Mouse (Mus musculus) urinary bladder, postnatal 4 days (tissue): ENCODE measurements around the gene Tekt2.

Experiments used
- DNase-seq, 2 experiments: peaks; one replicate each; pipeline ENCODE4 v3.0.0; 2021 to 2022; ENCODE audit warnings: low spot score in 2 of 2

The Tekt2 gene

DNA sequence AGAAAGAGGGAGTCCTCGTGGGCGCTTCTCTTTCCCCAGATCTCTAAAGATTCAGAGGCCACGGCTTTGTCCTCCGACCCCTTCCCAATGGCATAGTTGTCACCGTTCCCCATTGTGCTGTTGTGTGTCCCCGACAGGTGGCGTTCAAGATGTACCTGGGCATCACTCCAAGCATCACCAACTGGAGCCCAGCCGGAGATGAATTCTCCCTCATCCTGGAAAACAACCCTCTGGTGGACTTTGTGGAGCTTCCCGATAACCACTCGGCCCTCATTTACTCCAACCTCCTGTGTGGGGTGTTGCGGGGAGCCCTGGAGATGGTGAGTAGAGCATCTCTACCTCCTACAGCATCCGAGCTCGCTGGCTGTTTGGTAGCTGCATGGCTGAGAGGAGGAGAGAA is 51.7 kb downstream of the Tekt2 start:
- DNase-seq: no peak
